Mouse (Mus musculus) liver, embryonic 14.5 days (tissue): ENCODE measurements around the gene Slc16a11.

Source experiments
- CTCF ChIP-seq: IDR thresholded peaks from 2 replicates; pipeline ENCODE4 v1.5.1; 2016; ENCODE audit warnings: antibody characterized with exemption, low read depth, control low read depth
- EP300 ChIP-seq: IDR thresholded peaks from 2 replicates; pipeline ENCODE4 v1.6.1; 2016; ENCODE audit warnings: antibody characterized with exemption, low read depth

DNA sequence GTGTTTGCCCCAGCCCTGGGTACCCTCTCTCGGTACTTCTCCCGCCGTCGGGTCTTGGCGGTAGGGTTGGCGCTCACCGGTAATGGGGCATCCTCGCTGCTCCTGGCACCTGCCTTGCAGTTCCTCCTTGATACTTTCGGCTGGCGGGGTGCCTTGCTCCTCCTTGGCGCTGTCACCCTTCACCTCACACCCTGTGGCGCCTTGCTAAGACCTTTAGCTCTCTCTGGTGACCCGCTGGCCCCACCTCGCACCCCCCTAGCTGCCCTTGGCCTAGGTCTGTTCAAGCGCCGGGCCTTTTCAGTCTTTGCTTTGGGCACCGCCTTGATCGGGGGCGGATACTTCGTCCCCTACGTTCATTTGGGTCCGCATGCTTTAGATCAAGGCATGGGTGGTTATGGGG, 2.7 kb downstream of the Slc16a11 start:
- no peak for TF ChIP-seq CTCF
- no peak for TF ChIP-seq EP300
